8 mouse cellular contexts compared by ENCODE assay signal in the genomic region with DNA sequence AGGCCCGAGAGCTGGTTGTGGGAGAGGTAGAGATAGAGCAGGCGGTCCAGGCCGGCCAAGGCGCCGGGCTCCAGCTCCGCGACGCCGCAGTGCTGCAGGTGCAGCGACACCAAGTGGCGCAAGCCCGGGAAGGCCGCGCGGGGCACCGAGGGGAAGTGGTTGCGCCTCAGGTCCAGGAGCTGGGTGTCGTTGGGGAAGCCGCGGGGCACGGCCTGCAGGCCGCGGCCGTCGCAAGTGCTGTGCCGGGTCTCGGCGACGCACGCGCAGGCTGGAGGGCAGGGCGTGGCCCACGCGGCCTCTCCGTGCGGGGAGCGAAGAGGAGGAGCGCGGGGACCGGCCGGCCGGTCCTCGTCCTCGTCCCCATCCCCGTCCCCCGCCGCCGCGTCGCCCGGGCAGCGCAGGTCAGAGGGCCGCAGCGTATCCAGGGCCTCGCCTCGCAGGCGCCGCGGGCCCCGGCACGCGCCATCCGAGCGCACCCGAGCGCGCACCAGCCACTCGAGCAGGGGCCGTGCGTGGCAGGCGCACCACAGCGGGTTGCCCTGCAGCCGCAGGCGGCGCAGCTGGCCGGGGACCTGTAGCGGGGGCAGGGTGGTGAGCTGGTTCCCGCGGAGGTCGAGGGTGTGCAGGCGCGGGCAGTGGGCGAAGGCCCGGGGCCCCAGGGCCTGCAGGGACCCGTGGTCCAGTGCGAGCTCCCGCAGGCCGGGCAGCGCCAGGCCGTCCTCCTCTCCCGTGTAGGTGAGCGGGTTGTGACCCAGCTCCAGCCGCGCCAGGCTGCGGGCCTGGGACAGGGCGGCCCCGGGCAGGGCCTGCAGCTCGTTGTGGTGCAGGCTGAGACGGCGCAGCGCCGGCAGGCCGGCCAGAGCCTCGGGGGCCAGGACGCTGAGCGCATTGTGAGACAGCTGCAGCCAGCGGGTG. TPM values are rescaled to one million over a fixed set of nuclear protein-coding genes. Genes with fewer than 3 reads are reported as not detected.
DNase-seq lines count a peak whose midpoint lies in the region; ATAC-seq and TF ChIP-seq lines count a peak whose summit lies in the region.

No protein-coding gene starts in this region.

- 0% methylated on average over 7 of the region's 107 CpGs for WGBS in embryonic facial prominence, embryonic 14.5 days
- under 1% methylated on average over 107 of the region's 107 CpGs for WGBS in heart, embryonic 10.5 days
- under 1% methylated on average over 103 of the region's 107 CpGs for WGBS in kidney, embryonic 14.5 days
- WGBS in liver, adult 2 months: 1% methylated on average over 105 of the region's 107 CpGs

- no peaks in the 10 kb centered on the region for H3K36me3 ChIP-seq in embryonic facial prominence, embryonic 14.5 days (ENCODE audit: control insufficient read depth, insufficient read depth, low read length)
- 0 out of 2 replicates have a peak, but pooled peaks cover 4% of the 10 kb centered on the region for H3K36me3 ChIP-seq in heart, embryonic 10.5 days
- no peaks in the 10 kb centered on the region; the same call in 1 of the 2 replicates for H3K36me3 ChIP-seq in kidney, embryonic 14.5 days (ENCODE audit: control insufficient read depth, insufficient read depth, low read length)
- H3K36me3 ChIP-seq in liver, adult 2 months (ENCODE audit: control insufficient read depth, insufficient read depth, low read length): no peaks in the 10 kb centered on the region
- no peaks in the 10 kb centered on the region for H3K36me3 ChIP-seq in myocyte (ENCODE audit: control insufficient read depth, insufficient read depth)

- 0 out of 2 replicates have a peak, but pooled peaks cover 5% of the 10 kb centered on the region for H3K4me1 ChIP-seq in embryonic facial prominence, embryonic 14.5 days (ENCODE audit: control insufficient read depth, insufficient read depth, low read length)
- peaks cover 20% of the 10 kb centered on the region for H3K4me1 ChIP-seq in heart, embryonic 10.5 days
- 0 out of 2 replicates have a peak, but pooled peaks cover 5% of the 10 kb centered on the region for H3K4me1 ChIP-seq in kidney, embryonic 14.5 days (ENCODE audit: control insufficient read depth, insufficient read depth, low read length)
- peaks cover 5% of the 10 kb centered on the region; the same call in 1 of the 2 replicates for H3K4me1 ChIP-seq in liver, adult 2 months (ENCODE audit: control insufficient read depth, insufficient read depth, low read length)

- H3K27me3 ChIP-seq in embryonic facial prominence, embryonic 14.5 days (replicated peaks; ENCODE audit: control insufficient read depth, insufficient read depth, low read length): peaks cover 38% of the 10 kb centered on the region
- peaks cover 74% of the 10 kb centered on the region for H3K27me3 ChIP-seq in heart, embryonic 10.5 days (ENCODE audit: insufficient read depth, poor library complexity, severe bottlenecking)
- H3K27me3 ChIP-seq in kidney, embryonic 14.5 days (ENCODE audit: control insufficient read depth, insufficient read depth, low read length): peaks cover 33% of the 10 kb centered on the region
- H3K27me3 ChIP-seq in liver, adult 2 months (ENCODE audit: control insufficient read depth, insufficient read depth, low read length): no peaks in the 10 kb centered on the region
- peaks cover 26% of the 10 kb centered on the region for H3K27me3 ChIP-seq in myocyte (ENCODE audit: control insufficient read depth, insufficient read depth, insufficient read length)

- no peaks in the 10 kb centered on the region for H3K9me3 ChIP-seq in embryonic facial prominence, embryonic 14.5 days (ENCODE audit: control insufficient read depth, low read length)
- no peaks in the 10 kb centered on the region for H3K9me3 ChIP-seq in heart, embryonic 10.5 days
- no peaks in the 10 kb centered on the region for H3K9me3 ChIP-seq in kidney, embryonic 14.5 days (ENCODE audit: control insufficient read depth, low read length)

- peak overlapping the region; percentile 61 for H3K4me3 ChIP-seq in embryonic facial prominence, embryonic 14.5 days (ENCODE audit: low read depth, low read length)
- peak overlapping the region; percentile 76 for H3K4me3 ChIP-seq in heart, embryonic 10.5 days
- H3K4me3 ChIP-seq in kidney, embryonic 14.5 days (ENCODE audit: low read length): peak overlapping the region; percentile 59
- H3K4me3 ChIP-seq in liver, adult 2 months (ENCODE audit: insufficient read depth, low read depth, low read length): peak overlapping the region; percentile 68
- H3K4me3 ChIP-seq in myocyte: no peak overlapping the region

- peak overlapping the region; percentile 40 for H3ac ChIP-seq in myocyte (ENCODE audit: control insufficient read depth, insufficient read length)

- peak overlapping the region; percentile 92 for H3K4me2 ChIP-seq in embryonic facial prominence, embryonic 14.5 days (ENCODE audit: low read depth, low read length)
- H3K4me2 ChIP-seq in kidney, embryonic 14.5 days (replicated peaks; ENCODE audit: low read depth, low read length): peak overlapping the region; percentile 98
- peak overlapping the region; percentile 90 for H3K4me2 ChIP-seq in myocyte (ENCODE audit: low read depth)

- TF ChIP-seq POLR2A in liver, adult 2 months (IDR thresholded peaks at IDR 0.05; ENCODE audit: extremely low read depth, insufficient read depth, low read length): no peak
- TF ChIP-seq POLR2A in myocyte (IDR thresholded peaks at IDR 0.05; ENCODE audit: insufficient read length, low read depth): peak; percentile 43

- no peaks in the 10 kb centered on the region for H3K79me2 ChIP-seq in liver, adult 2 months (ENCODE audit: control insufficient read depth, insufficient read depth, low read length)
- no peaks in the 10 kb centered on the region for H3K79me2 ChIP-seq in myocyte (ENCODE audit: control insufficient read depth, insufficient read depth)

- TF ChIP-seq CTCF in liver, adult 2 months (IDR thresholded peaks at IDR 0.05; ENCODE audit: low read depth, low read length): peak; percentile 77

- ATAC-seq in embryonic facial prominence, embryonic 14.5 days (ENCODE audit: low read depth): peak; percentile 87
- peak; percentile 87 for ATAC-seq in kidney, embryonic 14.5 days (ENCODE audit: low FRiP score, low TSS enrichment)

- no peak overlapping the region for H3K27ac ChIP-seq in embryonic facial prominence, embryonic 14.5 days (replicated peaks; ENCODE audit: low read depth, low read length)
- peak overlapping the region; percentile 83 for H3K27ac ChIP-seq in heart, embryonic 10.5 days
- H3K27ac ChIP-seq in kidney, embryonic 14.5 days (ENCODE audit: low read depth, low read length): no peak overlapping the region
- no peak overlapping the region for H3K27ac ChIP-seq in liver, adult 2 months (replicated peaks; ENCODE audit: insufficient read depth, low read depth, low read length)

- DNase-seq in A20 (ENCODE audit: low read depth, low spot score): peak; percentile 50
- DNase-seq in adrenal gland, postnatal 4 days (ENCODE audit: low spot score in 2 of 2): peak; percentile 57 to 74
- peak; percentile 86 for DNase-seq in embryonic facial prominence, embryonic 14.5 days (ENCODE audit: low spot score)
- DNase-seq in heart, embryonic 10.5 days (ENCODE audit: low spot score): peak; percentile 89
- peak; percentile 66 for DNase-seq in liver, adult 2 months (ENCODE audit: extremely low read depth, low read depth, low spot score)
- DNase-seq in spleen, postnatal 4 days (ENCODE audit: low spot score in 2 of 2): peak; percentile 84 to 93

- H3K9ac ChIP-seq in embryonic facial prominence, embryonic 14.5 days (ENCODE audit: low read depth, low read length): peak overlapping the region; percentile 77
- H3K9ac ChIP-seq in kidney, embryonic 14.5 days (ENCODE audit: low read depth, low read length): peak overlapping the region; percentile 78
- peak overlapping the region; percentile 79 for H3K9ac ChIP-seq in liver, adult 2 months (ENCODE audit: low read depth, low read length)

TF ChIP-seq in myocyte, 11 proteins besides CTCF, POLR2A, EP300 and RAD21 (continues in another document):
- TF ChIP-seq MYOG (IDR thresholded peaks at IDR 0.05; ENCODE audit: control insufficient read depth in 1 of 3, insufficient read depth in 1 of 3, insufficient read length in 2 of 3, low read depth in 2 of 3): peak in 2 of 3 experiments; percentile 61 to 65

RNA-seq across cellular contexts. Expression of gene Chadl, which starts 2.9 kb away (rescaled TPM):
- 1 to 10 TPM; 3.9 to 4.3 TPM for total RNA-seq in adrenal gland, postnatal 4 days (2021)
- 11.5 and 14.7 TPM in 2 replicates for polyA plus RNA-seq in embryonic facial prominence, embryonic 14.5 days (2014; fragmentation: Nextera tagmentation; extraction: Ambion mirVana)
- polyA plus RNA-seq in heart, embryonic 10.5 days (2016; fragmentation: Nextera tagmentation; extraction: Ambion mirVana): 0.53 and 1.4 TPM in 2 replicates
- 5.0 and 5.3 TPM in 2 replicates for polyA plus RNA-seq in kidney, embryonic 14.5 days (2014; fragmentation: Nextera tagmentation; extraction: Ambion mirVana)
- total RNA-seq in liver, adult 2 months (2014; rRNA removed): 0.13 and 0.37 TPM in 2 replicates
- 1.5 and 1.9 TPM in 2 replicates for polyA plus RNA-seq in liver, adult 2 months (2012; rRNA removed)
- polyA plus RNA-seq in myocyte (2012; fragmentation: generic; extraction: Trizol): 1.3 TPM

RNA-seq across cellular contexts. Expression of gene L3mbtl2, which starts 30.5 kb away (rescaled TPM):
- 10 to 100 TPM; 22.7 to 23.6 TPM for total RNA-seq in adrenal gland, postnatal 4 days (2021)
- polyA plus RNA-seq in embryonic facial prominence, embryonic 14.5 days (2014; fragmentation: Nextera tagmentation; extraction: Ambion mirVana): 15.5 and 17.0 TPM in 2 replicates
- 28.0 and 31.3 TPM in 2 replicates for polyA plus RNA-seq in heart, embryonic 10.5 days (2016; fragmentation: Nextera tagmentation; extraction: Ambion mirVana)
- 16.0 and 26.0 TPM in 2 replicates for polyA plus RNA-seq in kidney, embryonic 14.5 days (2014; fragmentation: Nextera tagmentation; extraction: Ambion mirVana)
- total RNA-seq in liver, adult 2 months (2014; rRNA removed): 4.7 and 7.2 TPM in 2 replicates
- 9.7 and 10.8 TPM in 2 replicates for polyA plus RNA-seq in liver, adult 2 months (2012; rRNA removed)
- polyA plus RNA-seq in myocyte (2012; fragmentation: generic; extraction: Trizol): 20.0 TPM

RNA-seq across cellular contexts. Expression of gene Zc3h7b, which starts 50.6 kb away (rescaled TPM):
- total RNA-seq in adrenal gland, postnatal 4 days (2021): 10 to 100 TPM; 94.6 to 98.5 TPM
- polyA plus RNA-seq in embryonic facial prominence, embryonic 14.5 days (2014; fragmentation: Nextera tagmentation; extraction: Ambion mirVana): 28.7 and 35.2 TPM in 2 replicates
- polyA plus RNA-seq in heart, embryonic 10.5 days (2016; fragmentation: Nextera tagmentation; extraction: Ambion mirVana): 30.1 and 34.2 TPM in 2 replicates
- 46.3 and 60.5 TPM in 2 replicates for polyA plus RNA-seq in kidney, embryonic 14.5 days (2014; fragmentation: Nextera tagmentation; extraction: Ambion mirVana)
- total RNA-seq in liver, adult 2 months (2014; rRNA removed): 7.4 TPM in 2 replicates
- 11.9 and 13.1 TPM in 2 replicates for polyA plus RNA-seq in liver, adult 2 months (2012; rRNA removed)
- polyA plus RNA-seq in myocyte (2012; fragmentation: generic; extraction: Trizol): 45.9 TPM

RNA-seq across cellular contexts. Expression of gene Rangap1, which starts 51.1 kb away (rescaled TPM):
- total RNA-seq in adrenal gland, postnatal 4 days (2021): 10 to 100 TPM; 53.6 to 62.6 TPM
- polyA plus RNA-seq in embryonic facial prominence, embryonic 14.5 days (2014; fragmentation: Nextera tagmentation; extraction: Ambion mirVana): 73.7 and 90.1 TPM in 2 replicates
- polyA plus RNA-seq in heart, embryonic 10.5 days (2016; fragmentation: Nextera tagmentation; extraction: Ambion mirVana): 140 and 141 TPM in 2 replicates
- polyA plus RNA-seq in kidney, embryonic 14.5 days (2014; fragmentation: Nextera tagmentation; extraction: Ambion mirVana): 85.0 and 100.0 TPM in 2 replicates
- total RNA-seq in liver, adult 2 months (2014; rRNA removed): 32.8 and 33.1 TPM in 2 replicates
- polyA plus RNA-seq in liver, adult 2 months (2012; rRNA removed): 21.6 and 24.8 TPM in 2 replicates
- polyA plus RNA-seq in myocyte (2012; fragmentation: generic; extraction: Trizol): 96.6 TPM
